Mouse (Mus musculus) embryonic facial prominence, embryonic 10.5 days (tissue): ENCODE measurements at regions not wholly inside any gene's neighbourhood (a gene's known extent, or its start where the extent isn't known, plus 50 kb on each side); places are given as distances from the start of the nearest gene placed in this dataset.

Experiments
- DNase-seq: peaks from one replicate; pipeline ENCODE4 v3.0.0-alpha.2; 2017; ENCODE audit warnings: low spot score
- H3K27ac ChIP-seq: fragments of 300-500 bp; sonication (generic); replicated peaks from 2 replicates; pipeline ENCODE4 v1.5.1; 2016; ENCODE audit warnings: mild to moderate bottlenecking
- H3K27me3 ChIP-seq: fragments of 300-500 bp; sonication (generic); replicated peaks from 2 replicates; pipeline ENCODE4 v1.6.1; 2016; ENCODE audit warnings: low read depth, mild to moderate bottlenecking; ENCODE audit not compliant: poor library complexity, severe bottlenecking
- H3K36me3 ChIP-seq: fragments of 300-500 bp; sonication (generic); replicated peaks from 2 replicates; pipeline ENCODE4 v1.6.1; 2016; ENCODE audit warnings: mild to moderate bottlenecking, moderate library complexity
- H3K4me1 ChIP-seq: fragments of 300-500 bp; sonication (generic); 2 replicates; pipeline ENCODE4 v1.6.1; 2016
- H3K4me3 ChIP-seq: fragments of 300-500 bp; sonication (generic); 2 replicates; pipeline ENCODE4 v1.5.1; 2016; ENCODE audit warnings: mild to moderate bottlenecking, moderate library complexity
- H3K9me3 ChIP-seq: fragments of 300-500 bp; sonication (generic); 2 replicates; pipeline ENCODE4 v1.6.1; 2016; ENCODE audit warnings: mild to moderate bottlenecking
- WGBS: fragments of 180-500 bp; shearing (Covaris S2); methylation state at CpG from one replicate; pipeline ENCODE4 v1.1.7; 2016; 5-methylcytosine and 5-hydroxymethylcytosine counted together

DNA sequence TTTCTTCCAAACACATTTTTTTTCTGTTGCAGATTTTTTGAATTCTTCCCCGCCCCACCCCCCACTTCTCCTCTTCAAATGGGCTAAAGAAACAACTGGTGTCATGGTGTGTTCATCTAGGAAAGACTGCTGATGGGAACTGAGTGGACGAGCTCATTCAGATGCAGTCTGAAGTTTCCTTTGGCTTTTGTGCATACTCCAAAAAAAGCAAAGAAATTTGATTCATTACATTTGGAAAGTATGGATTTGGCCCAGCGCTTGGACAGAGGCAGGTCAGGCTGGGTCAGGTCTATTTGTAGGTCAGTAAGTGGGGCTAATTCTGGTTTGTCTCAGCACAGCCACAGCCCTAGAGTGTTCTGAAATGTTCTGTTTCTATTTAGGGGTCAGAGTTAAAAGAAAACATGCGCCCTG is 477.9 kb upstream of the Nox3 start:
- Histone ChIP-seq H3K27me3 (no peaks in the 10 kb centered on the region), H3K27ac (peak overlapping the region; percentile 79), H3K4me3 (no peak overlapping the region), H3K36me3 (no peaks in the 10 kb centered on the region), H3K4me1 (peaks cover 45% of the 10 kb centered on the region), H3K9me3 (no peaks in the 10 kb centered on the region)
- 25% methylated on average over 4 of the region's 4 CpGs for WGBS
- peak; percentile 69 for DNase-seq

DNA sequence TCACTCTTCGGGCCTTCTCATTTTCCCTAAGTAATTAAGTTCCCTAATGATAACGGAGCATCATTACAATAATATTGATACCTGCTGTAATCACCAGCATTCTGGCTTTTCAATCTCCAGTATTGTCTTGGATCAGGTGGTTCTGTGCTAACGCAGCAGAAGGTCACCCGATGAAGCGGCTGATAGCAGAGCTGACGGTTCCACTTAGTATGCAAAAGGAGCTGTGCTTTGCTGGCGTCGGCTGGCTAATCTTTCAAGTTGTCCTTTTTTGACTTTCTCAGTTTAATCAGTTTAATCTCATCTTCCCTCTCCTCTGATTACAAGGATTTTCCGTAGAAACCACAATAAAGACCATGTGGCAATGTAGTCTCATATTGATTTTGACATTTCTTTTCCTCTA is 478.9 kb upstream of the Nox3 start:
- Histone ChIP-seq H3K4me1 (peaks cover 45% of the 10 kb centered on the region), H3K4me3 (no peak overlapping the region), H3K36me3 (no peaks in the 10 kb centered on the region), H3K27me3 (no peaks in the 10 kb centered on the region), H3K9me3 (no peaks in the 10 kb centered on the region), H3K27ac (peak overlapping the region; percentile 79; the same call in 1 of the 2 replicates)
- 37% methylated on average over 9 of the region's 9 CpGs for WGBS
- DNase-seq: peak; percentile 33

- DNase-seq: no peak
- Histone ChIP-seq H3K36me3 (no peaks in the 10 kb centered on the region), H3K4me1 (peaks cover 45% of the 10 kb centered on the region), H3K27ac (no peak overlapping the region), H3K27me3 (no peaks in the 10 kb centered on the region), H3K9me3 (no peaks in the 10 kb centered on the region), H3K4me3 (no peak overlapping the region)
- 70% methylated on average over 3 of the region's 3 CpGs for WGBS
These were observed 480.5 kb upstream of the Nox3 start for GRCm38 (mm10) chr17:4176524-4176923.

- peaks cover 45% of the 10 kb centered on the region for H3K4me1 ChIP-seq
- DNase-seq: no peak
- no peaks in the 10 kb centered on the region for H3K36me3 ChIP-seq
- no peak overlapping the region for H3K27ac ChIP-seq
- no peaks in the 10 kb centered on the region for H3K9me3 ChIP-seq
- WGBS: 47% methylated on average over 9 of the region's 9 CpGs
- no peak overlapping the region for H3K4me3 ChIP-seq
- no peaks in the 10 kb centered on the region for H3K27me3 ChIP-seq
These were observed 481.6 kb upstream of the Nox3 start for GRCm38 (mm10) chr17:4177485-4178150.

- Histone ChIP-seq H3K4me3 (no peak overlapping the region), H3K36me3 (no peaks in the 10 kb centered on the region), H3K27ac (no peak overlapping the region), H3K4me1 (peaks cover 30% of the 10 kb centered on the region), H3K27me3 (no peaks in the 10 kb centered on the region), H3K9me3 (no peaks in the 10 kb centered on the region)
- no peak for DNase-seq
- WGBS: 48% methylated on average over 1 of the region's 1 CpGs
These were observed 483.2 kb upstream of the Nox3 start for GRCm38 (mm10) chr17:4179271-4179670.

GRCm38 (mm10) chr17:4182106-4182505 is 486.0 kb upstream of the Nox3 start:
- Histone ChIP-seq H3K4me3 (no peak overlapping the region), H3K4me1 (peaks cover 8% of the 10 kb centered on the region), H3K9me3 (no peaks in the 10 kb centered on the region), H3K27ac (no peak overlapping the region), H3K36me3 (no peaks in the 10 kb centered on the region), H3K27me3 (no peaks in the 10 kb centered on the region)
- 90% methylated on average over 1 of the region's 1 CpGs for WGBS
- no peak for DNase-seq

DNA sequence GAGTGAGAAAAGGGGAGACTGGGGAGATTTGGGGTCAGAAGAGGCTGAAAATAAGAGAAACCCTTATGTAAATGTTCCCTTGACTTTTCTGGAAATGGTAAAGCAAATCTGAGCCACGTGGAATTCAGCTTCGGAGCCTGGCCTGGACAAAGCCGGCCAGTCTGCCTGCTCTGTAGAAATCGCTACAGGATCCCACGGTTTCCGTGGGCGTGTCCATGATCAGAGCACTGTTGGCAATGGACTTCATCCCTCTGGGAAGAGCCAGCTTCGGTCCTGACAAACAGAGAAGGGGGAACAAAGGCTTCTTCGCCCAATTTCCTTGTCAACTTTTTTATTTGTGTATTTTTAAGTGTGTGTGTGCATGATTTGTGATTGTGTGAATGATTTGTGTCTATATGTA is 490.7 kb upstream of the Nox3 start:
- Histone ChIP-seq H3K27me3 (no peaks in the 10 kb centered on the region), H3K36me3 (no peaks in the 10 kb centered on the region), H3K27ac (no peak overlapping the region), H3K9me3 (no peaks in the 10 kb centered on the region), H3K4me3 (no peak overlapping the region), H3K4me1 (0 out of 2 replicates have a peak, but pooled peaks cover 3% of the 10 kb centered on the region)
- no peak for DNase-seq
- 73% methylated on average over 9 of the region's 9 CpGs for WGBS

DNA sequence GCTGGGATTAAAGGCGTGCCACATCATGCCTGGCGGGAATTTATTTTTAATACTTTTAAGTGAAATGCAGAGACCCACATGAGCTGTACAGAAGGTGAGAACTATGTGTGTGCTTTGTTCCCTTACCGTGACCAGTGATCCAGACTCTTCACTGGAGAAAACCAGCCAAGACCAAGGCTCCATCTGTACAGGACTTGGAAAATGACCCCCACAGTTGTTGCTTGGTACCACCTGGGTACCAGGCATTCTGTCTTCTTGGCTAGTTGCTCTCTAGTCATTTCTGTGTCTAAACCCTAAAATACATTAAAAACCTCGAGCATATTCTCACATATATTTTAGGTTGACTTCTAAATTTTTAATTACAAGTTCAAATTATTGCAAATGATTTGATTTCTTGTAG is 491.5 kb upstream of the Nox3 start:
- Histone ChIP-seq H3K36me3 (no peaks in the 10 kb centered on the region), H3K9me3 (no peaks in the 10 kb centered on the region), H3K4me1 (0 out of 2 replicates have a peak, but pooled peaks cover 3% of the 10 kb centered on the region), H3K4me3 (no peak overlapping the region), H3K27ac (no peak overlapping the region), H3K27me3 (no peaks in the 10 kb centered on the region)
- DNase-seq: no peak
- WGBS: 89% methylated on average over 4 of the region's 4 CpGs

- no peaks in the 10 kb centered on the region for H3K27me3 ChIP-seq
- no peaks in the 10 kb centered on the region for H3K4me1 ChIP-seq
- DNase-seq: no peak
- H3K36me3 ChIP-seq: no peaks in the 10 kb centered on the region
- no peaks in the 10 kb centered on the region for H3K9me3 ChIP-seq
- H3K4me3 ChIP-seq: no peak overlapping the region
- WGBS: 75% methylated on average over 8 of the region's 8 CpGs
- no peak overlapping the region for H3K27ac ChIP-seq
These were observed 500.9 kb upstream of the Nox3 start for GRCm38 (mm10) chr17:4196793-4197448.

DNA sequence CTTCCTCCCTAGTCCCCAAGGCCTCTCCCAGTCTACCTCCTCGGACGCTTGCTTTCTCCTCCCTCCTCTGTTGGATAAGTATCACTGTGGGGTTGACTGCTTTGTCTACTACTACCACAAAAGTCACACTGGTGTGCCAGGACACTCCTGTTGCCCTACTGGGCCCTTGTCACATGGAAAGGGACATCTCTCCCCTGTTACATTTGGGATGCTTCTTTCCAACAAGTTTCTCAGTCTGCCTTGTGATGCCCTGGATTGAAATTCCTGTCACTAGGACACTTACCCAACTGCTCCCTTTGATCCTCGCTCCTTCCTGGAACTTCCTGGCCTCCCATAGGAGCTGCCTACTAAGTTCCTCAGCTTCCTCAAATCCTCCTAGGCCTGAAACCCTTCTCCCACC is 501.9 kb upstream of the Nox3 start:
- H3K27ac ChIP-seq: no peak overlapping the region
- no peak for DNase-seq
- H3K4me1 ChIP-seq: no peaks in the 10 kb centered on the region
- no peak overlapping the region for H3K4me3 ChIP-seq
- H3K27me3 ChIP-seq: no peaks in the 10 kb centered on the region
- H3K36me3 ChIP-seq: no peaks in the 10 kb centered on the region
- H3K9me3 ChIP-seq: no peaks in the 10 kb centered on the region
- WGBS: 89% methylated on average over 3 of the region's 3 CpGs

DNA sequence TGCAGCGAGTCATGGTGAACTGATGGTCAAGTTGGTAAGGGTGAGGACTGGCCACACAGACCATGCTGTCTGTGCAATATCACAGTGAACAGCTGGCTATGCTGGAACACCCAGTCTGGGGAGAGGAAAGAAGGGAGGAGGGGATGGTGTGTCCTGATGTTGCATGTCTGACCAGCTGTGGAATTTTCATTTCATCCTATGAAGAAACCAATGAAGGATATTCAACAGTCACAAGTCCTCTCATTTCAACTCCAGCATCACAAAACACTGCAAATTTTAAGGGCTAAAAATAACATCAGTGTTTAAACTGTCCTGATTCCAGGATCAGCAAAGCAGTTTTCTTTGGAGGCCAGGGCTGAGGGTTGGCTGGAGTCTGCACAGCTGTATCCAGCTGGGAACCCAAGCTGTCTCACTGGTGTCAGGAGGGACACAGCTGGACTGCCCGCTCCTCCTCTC is 503.7 kb upstream of the Nox3 start:
- no peak overlapping the region for H3K4me3 ChIP-seq
- no peaks in the 10 kb centered on the region for H3K27me3 ChIP-seq
- H3K9me3 ChIP-seq: no peaks in the 10 kb centered on the region
- H3K36me3 ChIP-seq: no peaks in the 10 kb centered on the region
- no peak overlapping the region for H3K27ac ChIP-seq
- WGBS: 88% methylated on average over 2 of the region's 2 CpGs
- no peaks in the 10 kb centered on the region for H3K4me1 ChIP-seq
- no peak for DNase-seq

GRCm38 (mm10) chr17:4201300-4201699 is 505.2 kb upstream of the Nox3 start:
- no peak for DNase-seq
- Histone ChIP-seq H3K9me3 (no peaks in the 10 kb centered on the region), H3K4me3 (no peak overlapping the region), H3K27me3 (no peaks in the 10 kb centered on the region), H3K36me3 (no peaks in the 10 kb centered on the region), H3K27ac (no peak overlapping the region), H3K4me1 (no peaks in the 10 kb centered on the region)
- WGBS: 90% methylated on average over 4 of the region's 4 CpGs
